Mouse (Mus musculus) adrenal gland, adult 8-10 months (tissue): Measurements from ENCODE around the gene Gm37240. TPM values are rescaled to one million over a fixed set of nuclear protein-coding genes. Genes with fewer than 3 reads are reported as not detected.

ENCODE experiments used
- DNase-seq: peaks from one replicate; pipeline ENCODE4 v3.0.0; 2022
- total RNA-seq, 4 experiments: library from RNA; stranded (reverse); gene quantifications; 2 replicates each; pipeline ENCODE4 v1.2.4; 2022

The Gm37240 gene
- total RNA-seq, 4 experiments from 2014 or later, result 5.4 to 9.8 (median 7.2) TPM

GRCm38 (mm10) chr3:85827283-85827682 is 60.0 kb downstream of the Gm37240 start:
- no peak for DNase-seq

GRCm38 (mm10) chr3:85820839-85821548 is 66.3 kb downstream of the Gm37240 start:
- DNase-seq, result no peak

DNA sequence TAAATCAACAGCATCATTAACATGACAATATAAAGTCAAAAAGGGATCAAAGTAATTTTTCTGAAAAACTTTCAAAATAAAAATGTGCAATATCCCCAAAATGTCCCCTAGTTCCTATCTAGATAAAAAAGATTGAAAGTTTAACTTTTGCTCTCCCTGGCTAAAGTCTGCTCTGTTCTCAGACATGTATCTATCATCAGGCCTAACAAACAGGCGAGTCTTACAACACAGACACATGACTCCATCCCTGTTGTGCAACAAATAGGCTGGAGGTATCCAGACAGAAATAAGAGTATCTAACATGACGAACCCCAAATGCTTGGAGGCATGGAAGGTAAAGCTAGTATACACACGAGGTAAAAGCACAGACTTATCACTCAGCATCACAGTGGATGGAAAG is 68.0 kb downstream of the Gm37240 start:
- no peak for DNase-seq

- no peak for DNase-seq
Observed at GRCm38 (mm10) chr3:85817191-85817590, 70.1 kb downstream of the Gm37240 start, which contains the start of gene Fam160a1. Fam160a1 (minus strand) TSS chr3:85817291.

DNA sequence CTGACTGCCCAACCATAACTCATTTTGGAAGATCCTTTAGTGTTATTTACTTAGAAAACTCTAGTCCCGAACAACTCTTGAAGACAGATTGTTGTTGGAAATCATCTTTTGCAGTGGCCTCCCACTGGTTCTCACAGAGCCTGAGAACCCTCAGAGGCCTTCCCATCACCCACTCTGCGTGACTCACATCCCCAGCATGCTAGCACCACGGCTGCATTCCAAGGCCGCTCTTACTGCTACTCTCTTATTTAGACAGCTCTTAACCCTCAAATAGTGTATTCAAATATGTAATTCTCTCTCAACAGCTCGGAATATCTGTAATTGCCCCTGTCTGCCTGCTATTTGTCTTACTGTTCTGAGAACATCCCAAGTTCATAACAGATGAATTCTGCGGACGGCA is 73.1 kb downstream of the Gm37240 start:
- peak; percentile 66 for DNase-seq

GRCm38 (mm10) chr3:85813101-85814014 is 74.0 kb downstream of the Gm37240 start:
- DNase-seq, result no peak

- DNase-seq, result no peak
Observed at GRCm38 (mm10) chr3:85812010-85812409, 75.3 kb downstream of the Gm37240 start.

- no peak for DNase-seq
Observed at GRCm38 (mm10) chr3:85793166-85793565, 94.2 kb downstream of the Gm37240 start.

- no peak for DNase-seq
Observed at GRCm38 (mm10) chr3:85789748-85790147, 97.6 kb downstream of the Gm37240 start.

DNA sequence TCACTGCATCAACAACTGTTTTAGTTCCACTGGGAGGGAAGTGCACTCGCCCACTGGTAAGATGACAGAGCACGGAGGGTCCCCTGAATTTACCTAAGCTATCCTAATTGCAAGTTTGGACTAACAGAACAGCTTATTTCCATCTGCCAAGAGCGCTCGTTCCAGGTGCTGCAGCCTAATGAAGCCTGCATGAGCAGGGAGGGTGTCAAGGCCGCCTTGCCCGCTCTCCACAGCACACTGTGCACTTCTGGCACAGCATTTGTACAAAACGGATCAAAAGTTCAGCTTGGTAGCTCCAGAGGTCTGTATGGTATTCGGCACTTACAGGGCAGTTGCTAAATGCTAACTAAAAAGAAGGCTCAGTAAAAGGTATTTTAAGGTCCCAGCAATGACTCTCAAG is 100.8 kb downstream of the Gm37240 start:
- no peak for DNase-seq

DNA sequence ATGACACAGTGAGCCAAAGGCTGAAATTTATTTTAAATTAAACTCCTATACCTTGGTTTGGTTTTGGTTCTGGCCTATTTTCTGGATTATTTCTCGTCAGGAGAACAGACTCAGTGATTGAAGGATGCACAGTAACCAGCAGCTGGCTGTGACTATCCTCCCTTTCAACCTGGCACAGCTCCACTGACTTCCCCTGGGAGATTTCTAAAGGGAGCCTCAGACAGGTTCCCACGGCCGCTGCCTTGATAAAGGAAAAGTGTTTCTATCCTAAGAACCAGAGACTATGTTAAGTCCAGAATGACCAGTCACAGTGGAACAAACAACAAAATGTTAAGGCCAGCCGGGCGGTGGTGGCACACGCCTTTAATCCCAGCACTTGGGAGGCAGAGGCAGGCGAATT is 106.4 kb downstream of the Gm37240 start:
- no peak for DNase-seq

- no peak for DNase-seq
Observed at GRCm38 (mm10) chr3:85780332-85780731, 107.0 kb downstream of the Gm37240 start.

DNA sequence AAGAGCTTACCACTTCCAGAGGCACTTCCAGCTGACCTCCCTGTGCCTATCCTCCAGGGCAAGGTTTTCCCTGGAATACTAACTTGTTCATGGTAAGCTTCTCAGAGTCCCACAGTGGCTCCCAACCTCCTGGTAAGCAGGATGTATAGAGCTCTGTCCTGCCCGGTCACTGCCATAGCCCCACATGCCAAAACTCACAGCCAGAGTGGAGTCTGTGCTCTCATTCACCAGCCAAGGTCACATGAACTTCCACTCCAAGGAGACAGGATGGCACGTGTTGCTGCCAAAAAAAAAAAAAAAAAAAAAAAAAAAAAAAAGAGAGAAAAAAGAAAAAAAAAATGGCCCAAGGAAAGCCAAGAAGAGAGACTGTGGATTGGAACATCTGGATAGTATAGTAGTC is 109.5 kb downstream of the Gm37240 start:
- DNase-seq, result no peak

DNA sequence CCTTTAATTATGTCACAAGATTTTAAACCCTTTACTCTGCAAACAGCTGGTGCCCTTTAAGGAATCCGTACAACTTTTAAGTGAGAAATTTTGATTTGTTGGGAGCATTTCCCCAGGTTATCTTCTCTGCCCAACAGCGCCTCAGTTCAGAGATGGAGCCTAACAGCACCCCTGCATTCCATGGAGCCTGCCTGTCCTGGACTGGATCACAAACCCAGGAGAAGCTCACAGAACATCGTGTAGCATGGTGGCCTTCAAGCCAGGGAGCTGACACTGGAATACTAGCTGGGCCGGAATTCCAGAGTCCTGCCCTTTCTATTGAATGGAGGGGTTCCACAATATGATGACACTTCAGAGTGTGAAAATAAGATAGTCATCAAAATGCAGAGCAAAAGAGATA is 110.0 kb downstream of the Gm37240 start:
- no peak for DNase-seq

DNA sequence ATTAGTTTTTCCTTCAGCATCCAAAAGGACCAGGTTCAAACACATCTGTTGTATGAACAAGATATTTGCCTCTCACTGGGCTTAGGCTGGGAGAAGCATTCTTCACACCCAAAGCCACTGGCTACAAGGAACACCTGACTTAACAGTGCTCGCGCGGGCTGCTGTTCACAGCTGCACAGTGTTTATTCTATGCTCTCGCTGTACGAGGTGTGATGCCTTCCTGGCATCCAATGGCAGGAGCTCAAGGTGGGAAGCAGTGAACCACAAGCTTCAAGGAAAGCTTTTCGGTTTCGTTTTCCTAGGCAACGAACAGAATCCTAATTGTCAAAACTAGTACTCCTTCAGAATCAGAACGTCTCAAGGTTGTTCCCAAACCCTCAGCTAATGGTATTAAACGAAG is 110.6 kb downstream of the Gm37240 start:
- DNase-seq, result no peak

GRCm38 (mm10) chr3:85776126-85776525 is 111.2 kb downstream of the Gm37240 start:
- DNase-seq, result no peak

DNA sequence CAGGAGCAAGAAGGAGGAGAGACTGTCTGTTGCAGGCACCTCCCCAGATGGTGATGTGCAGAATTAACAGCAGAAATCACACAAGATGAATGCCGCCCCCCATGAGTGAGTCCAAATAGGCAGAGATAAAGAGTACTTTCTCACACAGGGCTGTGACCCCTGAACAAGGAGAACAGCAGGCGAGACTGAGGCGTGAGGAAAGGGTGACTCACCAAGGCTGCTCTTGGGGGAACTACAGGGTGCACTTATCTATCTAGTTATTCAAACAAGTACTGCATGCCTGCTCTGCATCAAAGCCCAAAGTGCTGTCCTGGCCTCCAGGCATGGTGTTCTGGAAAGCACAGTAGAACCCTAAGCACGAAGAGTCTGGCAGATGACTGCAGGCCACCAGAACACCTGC is 113.4 kb downstream of the Gm37240 start:
- peak; percentile 38 for DNase-seq

DNA sequence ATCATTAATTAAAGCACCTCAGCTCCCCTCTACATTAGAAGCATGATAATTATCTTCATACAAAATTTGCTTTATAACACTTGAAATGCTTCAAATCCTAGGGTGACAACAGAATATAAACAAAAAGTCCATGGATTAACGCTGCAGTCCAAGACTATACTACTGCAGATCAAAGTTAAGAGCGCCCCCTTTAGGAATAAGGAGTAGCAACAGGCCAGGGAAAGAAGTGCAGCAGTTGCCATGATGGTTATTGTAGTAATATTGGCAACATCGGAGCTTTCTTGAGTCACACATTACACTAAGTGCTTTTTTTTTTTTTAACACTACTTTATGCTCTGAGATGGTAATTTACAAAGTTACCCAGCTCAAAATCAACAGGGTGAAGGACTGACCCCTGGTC is 113.9 kb downstream of the Gm37240 start:
- DNase-seq, result no peak

GRCm38 (mm10) chr3:85764937-85765337 is 122.4 kb downstream of the Gm37240 start:
- DNase-seq, result no peak

DNA sequence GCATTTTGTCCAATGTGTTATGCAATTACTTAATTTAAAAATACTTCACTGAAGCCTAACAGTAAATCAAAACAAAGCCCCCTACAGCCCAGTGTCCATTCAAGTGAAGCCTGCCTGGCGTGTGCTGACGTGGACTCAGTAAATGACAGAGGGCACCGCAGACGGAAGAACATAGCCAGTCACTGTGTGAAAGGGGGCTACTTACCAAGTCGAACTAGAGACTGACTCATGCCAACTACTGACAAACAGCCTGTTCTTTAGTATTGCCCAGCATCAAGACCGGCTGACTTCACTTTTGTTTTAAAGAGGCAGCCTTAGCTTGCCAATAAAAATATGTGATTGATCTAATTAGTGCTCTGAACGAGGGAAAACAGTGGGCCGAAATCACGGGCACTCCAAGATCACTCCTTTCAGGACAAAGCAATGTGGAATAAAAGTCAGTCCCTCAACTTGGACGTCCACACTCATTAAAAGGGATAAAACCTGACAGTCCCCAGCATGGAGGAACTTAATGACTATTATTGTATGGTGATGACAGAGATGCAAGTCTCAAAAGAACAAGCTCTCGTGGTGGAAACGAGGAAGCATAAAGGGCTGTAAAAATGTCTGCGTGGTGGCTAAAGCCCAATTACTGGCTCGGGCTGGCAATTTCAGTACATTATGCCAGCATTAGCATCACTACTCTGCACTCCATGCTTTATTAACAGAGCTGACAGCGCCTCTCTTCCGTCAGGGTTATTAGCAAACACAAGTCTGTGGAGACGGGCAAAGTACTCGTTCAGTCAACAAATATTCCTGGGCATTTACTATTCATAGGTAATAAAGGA is 123.1 kb downstream of the Gm37240 start:
- DNase-seq, result no peak

DNA sequence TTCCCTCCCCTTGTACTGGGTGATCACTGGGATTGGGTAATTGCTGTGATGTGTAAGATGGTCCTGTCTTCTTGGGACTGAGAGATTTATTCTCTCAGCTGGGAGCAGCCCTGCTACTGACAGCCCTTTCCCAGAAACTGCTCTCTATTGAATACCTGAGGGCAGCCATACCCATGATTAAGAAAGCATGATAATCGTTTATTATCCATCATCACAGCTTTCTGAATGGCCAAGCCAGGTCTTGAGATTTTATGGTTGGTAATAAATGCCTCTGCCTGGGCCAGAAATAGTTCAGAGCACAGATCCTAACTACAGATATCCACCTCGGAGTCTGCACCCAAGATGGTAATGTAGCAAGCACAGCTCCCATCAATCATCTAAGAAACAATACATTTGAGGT is 129.4 kb downstream of the Gm37240 start:
- DNase-seq, result no peak

DNA sequence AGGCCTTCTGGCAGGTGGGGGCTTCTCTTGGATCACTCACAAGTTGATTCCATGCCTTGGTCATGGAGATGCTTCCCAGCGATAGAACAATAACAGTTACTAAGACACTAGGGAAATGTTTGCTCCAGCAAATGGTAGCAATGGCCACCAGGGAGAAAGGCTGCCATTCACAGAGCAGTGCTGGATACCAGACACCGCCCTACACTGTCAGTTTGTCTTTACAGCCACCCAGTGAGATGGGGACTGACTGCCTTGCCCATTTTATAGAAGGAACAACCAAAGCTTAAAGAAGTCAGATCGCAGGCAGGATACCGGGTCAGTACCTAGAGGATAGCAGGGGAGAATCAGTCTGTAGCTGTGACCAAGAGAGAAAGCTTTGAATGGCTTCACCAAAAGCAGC is 129.9 kb downstream of the Gm37240 start:
- DNase-seq, result no peak

GRCm38 (mm10) chr3:85749348-85749747 is 138.0 kb downstream of the Gm37240 start:
- no peak for DNase-seq
